Mouse (Mus musculus): ENCODE measurements around the gene Cx3cl1. TPM values are rescaled to one million over a fixed set of nuclear protein-coding genes. Genes with fewer than 3 reads are reported as not detected.
A peak's percentile ranks its signal among the peaks of the same experiment; 100 is the strongest.

The Cx3cl1 gene
- polyA plus RNA-seq, 1 experiment from 2014 or later, result 15.8 TPM

DNA sequence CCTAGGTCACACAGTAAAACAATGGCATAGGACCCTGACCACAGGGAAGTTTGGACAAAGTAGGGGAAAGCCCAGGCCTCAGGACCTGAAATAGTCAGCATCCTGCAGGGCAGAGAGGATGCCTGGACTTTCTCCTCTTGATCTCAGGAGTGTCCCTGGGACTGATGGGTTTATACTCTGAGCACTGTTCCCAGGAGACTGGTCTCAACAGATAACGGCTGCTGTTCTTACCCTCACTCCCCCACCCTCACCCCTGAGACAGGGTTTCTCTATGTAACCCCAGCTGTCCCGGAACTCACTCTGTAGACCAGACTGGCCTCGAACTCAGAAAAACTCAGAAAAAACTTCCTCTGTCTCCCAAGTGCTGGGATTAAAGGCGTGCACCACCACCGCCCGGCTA, 36.6 kb downstream of the Cx3cl1 start:
- 81% methylated on average over 6 of the region's 6 CpGs for WGBS
- no peak overlapping the region for H3K4me2 ChIP-seq
- H3K9ac ChIP-seq, result no peak overlapping the region
- H3K4me1 ChIP-seq (replicated peaks), result peaks cover 16% of the 10 kb centered on the region
- no peak for ATAC-seq (ENCODE audit: low FRiP score)
- H3K36me3 ChIP-seq, result no peaks in the 10 kb centered on the region
- no peak overlapping the region for H3K27ac ChIP-seq
- H3K4me3 ChIP-seq, result no peak overlapping the region
- no peaks in the 10 kb centered on the region for H3K9me3 ChIP-seq
- no peaks in the 10 kb centered on the region for H3K27me3 ChIP-seq

DNA sequence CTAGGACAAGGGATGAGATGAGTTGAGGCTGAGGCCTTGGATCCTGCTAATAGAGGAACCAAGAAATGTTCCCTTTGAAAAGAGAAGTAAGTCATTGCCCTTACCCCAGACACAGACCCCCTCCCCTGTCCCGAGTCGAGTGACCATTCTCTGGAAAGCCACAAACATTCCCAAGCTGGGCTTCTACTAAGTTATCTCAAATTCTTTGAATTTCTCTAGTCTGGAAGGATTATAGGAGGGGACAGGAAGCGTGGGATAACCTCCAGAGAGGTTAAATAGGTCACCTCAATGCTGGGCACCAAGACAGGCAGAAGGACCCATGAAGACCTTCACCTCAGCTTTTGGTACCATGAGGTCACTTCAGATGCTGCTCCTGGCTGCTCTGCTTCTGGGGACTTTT, 38.3 kb downstream of the Cx3cl1 start, which contains the start of gene Ccl17:
TSS of gene Ccl17 (plus strand) at position 301 of the 400 bp plus-strand sequence.
- H3K4me3 ChIP-seq, result no peak within 1 kb of the TSS
- no peak within 1 kb of the TSS for H3K4me2 ChIP-seq
- ATAC-seq (ENCODE audit: low FRiP score), result no peak
- H3K4me1 ChIP-seq (replicated peaks), result peaks cover 16% of the 10 kb centered on the region
- no peaks in the 10 kb centered on the region for H3K9me3 ChIP-seq
- H3K27me3 ChIP-seq, result no peaks in the 10 kb centered on the region
- no peak within 1 kb of the TSS for H3K9ac ChIP-seq
- H3K27ac ChIP-seq, result no peak within 1 kb of the TSS
- 74% methylated on average over 3 of the region's 3 CpGs for WGBS
- H3K36me3 ChIP-seq, result no peaks in the 10 kb centered on the region

DNA sequence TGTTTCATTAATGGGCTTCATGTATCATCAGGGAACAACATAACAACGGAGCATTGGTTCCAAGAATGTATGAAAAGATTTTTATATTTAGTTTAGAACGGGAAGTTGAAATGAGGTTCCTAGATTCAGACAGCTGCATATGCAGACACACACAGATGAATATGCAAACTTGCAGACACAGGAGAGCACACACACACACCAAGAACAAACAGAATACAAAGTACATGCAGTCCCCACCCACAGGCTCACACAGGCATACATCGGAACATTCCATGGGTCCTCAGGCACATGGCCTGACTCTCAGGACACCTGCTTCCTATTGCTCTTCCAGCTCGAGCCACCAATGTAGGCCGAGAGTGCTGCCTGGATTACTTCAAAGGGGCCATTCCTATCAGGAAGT, 39.0 kb downstream of the Cx3cl1 start:
- Histone ChIP-seq H3K4me3 (no peak overlapping the region), H3K4me1 (replicated peaks) (peaks cover 16% of the 10 kb centered on the region), H3K36me3 (no peaks in the 10 kb centered on the region), H3K9me3 (no peaks in the 10 kb centered on the region), H3K4me2 (no peak overlapping the region), H3K9ac (no peak overlapping the region), H3K27ac (no peak overlapping the region), H3K27me3 (no peaks in the 10 kb centered on the region)
- 85% methylated on average over 5 of the region's 5 CpGs for WGBS
- ATAC-seq (ENCODE audit: low FRiP score), result no peak

DNA sequence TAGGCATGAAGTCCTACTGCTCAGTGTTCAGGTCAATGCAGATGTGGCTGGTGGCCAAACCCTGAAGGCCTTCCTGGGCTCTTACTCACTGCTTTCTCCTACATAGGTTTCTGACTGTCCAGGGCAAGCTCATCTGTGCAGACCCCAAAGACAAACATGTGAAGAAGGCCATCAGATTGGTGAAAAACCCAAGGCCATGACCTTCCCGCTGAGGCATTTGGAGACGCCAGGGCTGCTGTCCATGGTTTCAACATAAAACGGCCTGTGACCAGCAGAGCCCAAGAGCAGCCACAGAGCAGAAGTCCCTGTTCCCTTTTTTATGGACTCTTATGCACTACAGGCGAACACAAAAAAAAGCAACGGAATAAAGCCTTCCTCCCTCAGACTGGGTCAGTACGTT, 39.8 kb downstream of the Cx3cl1 start:
- Histone ChIP-seq H3K27ac (no peak overlapping the region), H3K4me3 (no peak overlapping the region), H3K4me2 (no peak overlapping the region), H3K9me3 (no peaks in the 10 kb centered on the region), H3K9ac (peak overlapping the region; percentile 55), H3K36me3 (no peaks in the 10 kb centered on the region), H3K27me3 (no peaks in the 10 kb centered on the region), H3K4me1 (replicated peaks) (peaks cover 14% of the 10 kb centered on the region)
- 78% methylated on average over 6 of the region's 6 CpGs for WGBS
- no peak for ATAC-seq (ENCODE audit: low FRiP score)

DNA sequence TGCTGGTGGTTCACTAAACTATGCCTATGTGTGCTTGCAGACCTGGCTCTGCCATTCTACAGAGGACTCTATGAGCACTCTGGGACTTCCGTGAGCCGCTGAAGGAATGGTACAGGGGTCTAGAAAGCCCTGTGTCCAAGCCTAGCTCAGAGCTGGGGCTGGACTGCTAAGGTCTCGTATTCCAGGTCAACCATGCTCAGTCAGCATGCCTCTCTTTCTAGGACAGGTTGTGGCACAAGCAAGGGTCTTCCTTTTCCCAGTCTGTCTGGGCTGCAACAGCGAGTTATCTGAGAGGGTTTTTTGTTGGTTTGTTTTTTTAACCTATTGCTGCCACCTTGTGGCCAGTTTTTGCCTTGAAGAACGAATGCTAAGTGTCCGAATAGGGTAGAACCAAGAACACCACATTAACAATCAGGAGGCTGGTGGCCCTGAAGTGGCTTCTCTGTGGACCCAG, 40.9 kb downstream of the Cx3cl1 start:
- 32% methylated on average over 6 of the region's 6 CpGs for WGBS
- peak; percentile 65 for ATAC-seq (ENCODE audit: low FRiP score)
- peak overlapping the region; percentile 55; the same call in 1 of the 2 replicates for H3K9ac ChIP-seq

DNA sequence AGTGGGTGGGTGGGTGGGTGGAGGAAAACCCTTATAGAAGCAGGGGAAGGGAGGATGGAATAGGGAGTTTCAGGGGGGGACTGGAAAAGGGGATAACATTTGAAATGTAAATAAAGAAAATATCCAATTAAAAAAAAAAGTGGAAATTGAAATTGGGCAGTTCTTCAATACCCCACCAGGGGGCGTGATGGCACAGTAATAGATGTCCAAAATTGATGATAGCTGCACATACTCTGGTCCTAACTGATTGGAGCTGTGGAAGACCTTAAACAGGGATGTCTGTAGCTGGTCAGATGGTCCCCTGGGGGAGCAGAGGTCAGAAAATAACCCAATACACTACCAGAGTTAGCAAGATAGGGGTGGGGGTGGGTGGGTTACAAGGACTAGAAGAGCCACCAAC, 42.7 kb downstream of the Cx3cl1 start:
- no peak for ATAC-seq (ENCODE audit: low FRiP score)
- Histone ChIP-seq H3K36me3 (0 out of 2 replicates have a peak, but pooled peaks cover 2% of the 10 kb centered on the region), H3K9me3 (no peaks in the 10 kb centered on the region), H3K27me3 (no peaks in the 10 kb centered on the region), H3K4me1 (replicated peaks) (peaks cover 4% of the 10 kb centered on the region), H3K4me2 (no peak overlapping the region), H3K27ac (no peak overlapping the region), H3K9ac (no peak overlapping the region), H3K4me3 (no peak overlapping the region)
- 0% methylated on average over 1 of the region's 1 CpGs for WGBS

More for the DNA sequence above, 40.9 kb downstream of the Cx3cl1 start:
- Histone ChIP-seq H3K27me3 (no peaks in the 10 kb centered on the region), H3K27ac (peak overlapping the region; percentile 55), H3K4me2 (peak overlapping the region; percentile 42), H3K36me3 (no peaks in the 10 kb centered on the region), H3K4me1 (replicated peaks) (peaks cover 5% of the 10 kb centered on the region), H3K4me3 (no peak overlapping the region), H3K9me3 (no peaks in the 10 kb centered on the region)

DNA sequence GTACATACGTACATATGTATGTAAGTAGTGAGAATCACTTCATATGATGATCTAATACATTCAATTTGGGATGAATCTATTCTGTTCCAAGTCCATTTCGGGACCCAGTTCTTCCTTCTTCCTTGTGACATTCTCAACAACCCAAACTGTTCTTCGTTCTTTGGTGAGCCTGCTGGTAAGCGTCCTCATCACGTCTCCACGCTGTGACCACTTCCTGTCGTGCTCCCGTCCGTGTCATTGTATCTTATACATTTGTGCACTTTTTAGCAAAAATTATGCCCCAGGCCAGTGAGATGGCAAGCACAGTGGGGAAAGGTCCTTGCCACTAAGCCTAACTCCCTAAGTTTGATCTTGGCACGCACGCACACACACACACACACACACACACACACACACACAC, 46.1 kb downstream of the Cx3cl1 start:
- Histone ChIP-seq H3K4me1 (replicated peaks) (no peaks in the 10 kb centered on the region), H3K27me3 (no peaks in the 10 kb centered on the region), H3K4me2 (no peak overlapping the region), H3K9ac (no peak overlapping the region), H3K9me3 (no peaks in the 10 kb centered on the region), H3K4me3 (no peak overlapping the region), H3K27ac (no peak overlapping the region), H3K36me3 (peaks cover 29% of the 10 kb centered on the region)
- no peak for ATAC-seq (ENCODE audit: low FRiP score)
- WGBS, result 92% methylated on average over 11 of the region's 11 CpGs

DNA sequence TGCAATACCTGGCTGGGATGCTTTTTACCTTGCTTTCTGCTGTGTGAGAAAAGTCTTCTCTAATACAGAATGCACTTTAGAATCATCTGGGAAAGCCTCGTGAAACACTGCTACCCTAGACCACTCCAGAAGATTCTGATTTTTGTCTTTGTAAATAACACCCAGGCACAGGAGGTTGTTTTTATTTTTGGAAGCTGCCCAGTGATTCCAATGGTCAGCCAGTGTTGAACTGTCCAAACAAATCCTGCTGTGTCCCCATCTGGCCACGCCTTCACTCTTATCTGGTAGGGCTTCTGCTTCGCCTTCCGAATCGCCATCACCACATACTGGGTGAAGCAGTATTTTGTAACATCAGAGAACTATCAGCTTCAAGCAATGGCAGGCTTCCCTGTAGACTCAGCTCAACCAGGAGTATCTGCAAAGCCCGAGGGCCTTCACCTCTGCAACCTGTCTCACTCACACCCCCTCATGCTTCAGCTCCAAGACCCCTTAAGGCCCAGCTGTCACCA, 47.9 kb downstream of the Cx3cl1 start:
- Histone ChIP-seq H3K9ac (no peak overlapping the region), H3K9me3 (no peaks in the 10 kb centered on the region), H3K27me3 (no peaks in the 10 kb centered on the region), H3K27ac (no peak overlapping the region), H3K4me3 (no peak overlapping the region), H3K4me2 (no peak overlapping the region), H3K4me1 (replicated peaks) (no peaks in the 10 kb centered on the region), H3K36me3 (peaks cover 46% of the 10 kb centered on the region)
- ATAC-seq (ENCODE audit: low FRiP score), result no peak
- 85% methylated on average over 6 of the region's 6 CpGs for WGBS

DNA sequence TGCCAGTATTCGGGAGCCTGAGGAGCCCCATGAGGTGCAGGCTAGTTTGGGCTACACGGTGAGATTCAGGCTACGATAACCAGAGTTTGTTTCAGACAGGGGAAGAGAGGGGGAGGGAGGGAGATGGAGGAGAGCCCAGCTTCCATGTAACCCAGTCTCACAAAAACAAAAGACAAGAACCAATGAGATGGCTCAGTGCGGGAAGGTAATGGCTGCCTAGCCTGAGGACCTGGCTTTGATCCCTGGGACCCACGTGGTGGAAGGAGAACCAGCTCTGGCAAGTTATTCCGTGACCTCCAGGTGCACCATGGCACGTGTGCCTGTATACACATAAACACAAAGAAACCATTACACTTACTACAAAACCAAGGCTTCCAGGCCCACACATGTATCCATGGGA, 48.7 kb downstream of the Cx3cl1 start:
- H3K9ac ChIP-seq, result no peak overlapping the region
- no peak overlapping the region for H3K4me3 ChIP-seq
- H3K27ac ChIP-seq, result no peak overlapping the region
- no peaks in the 10 kb centered on the region for H3K27me3 ChIP-seq
- H3K4me1 ChIP-seq (replicated peaks), result no peaks in the 10 kb centered on the region
- H3K36me3 ChIP-seq, result peaks cover 53% of the 10 kb centered on the region
- WGBS, result 91% methylated on average over 7 of the region's 7 CpGs
- H3K9me3 ChIP-seq, result no peaks in the 10 kb centered on the region
- no peak overlapping the region for H3K4me2 ChIP-seq
- ATAC-seq (ENCODE audit: low FRiP score), result no peak

DNA sequence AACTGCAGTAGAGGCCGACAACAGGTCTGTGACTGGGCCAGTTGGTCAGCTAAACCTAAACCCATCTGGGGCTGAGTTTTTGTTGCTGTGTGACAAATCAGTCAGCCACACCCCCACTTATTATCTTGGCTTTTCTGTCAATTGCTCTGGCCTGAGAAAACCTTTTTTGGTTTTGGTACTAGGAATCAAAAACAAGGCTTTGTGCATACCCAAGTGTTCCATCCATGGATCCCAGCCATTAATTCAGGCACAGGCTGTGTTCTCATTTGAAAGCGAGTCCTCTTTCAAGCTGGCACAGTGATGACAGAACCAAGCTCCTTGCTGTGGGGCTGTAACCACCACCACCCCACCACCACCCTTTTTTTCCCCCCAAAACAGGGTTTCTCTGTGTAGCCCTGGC, 49.6 kb downstream of the Cx3cl1 start:
- Histone ChIP-seq H3K9me3 (no peaks in the 10 kb centered on the region), H3K9ac (no peak overlapping the region), H3K27me3 (no peaks in the 10 kb centered on the region), H3K4me1 (replicated peaks) (no peaks in the 10 kb centered on the region), H3K27ac (no peak overlapping the region), H3K36me3 (peaks cover 60% of the 10 kb centered on the region), H3K4me2 (no peak overlapping the region), H3K4me3 (no peak overlapping the region)
- WGBS, result 89% methylated on average over 2 of the region's 2 CpGs
- no peak for ATAC-seq (ENCODE audit: low FRiP score)

DNA sequence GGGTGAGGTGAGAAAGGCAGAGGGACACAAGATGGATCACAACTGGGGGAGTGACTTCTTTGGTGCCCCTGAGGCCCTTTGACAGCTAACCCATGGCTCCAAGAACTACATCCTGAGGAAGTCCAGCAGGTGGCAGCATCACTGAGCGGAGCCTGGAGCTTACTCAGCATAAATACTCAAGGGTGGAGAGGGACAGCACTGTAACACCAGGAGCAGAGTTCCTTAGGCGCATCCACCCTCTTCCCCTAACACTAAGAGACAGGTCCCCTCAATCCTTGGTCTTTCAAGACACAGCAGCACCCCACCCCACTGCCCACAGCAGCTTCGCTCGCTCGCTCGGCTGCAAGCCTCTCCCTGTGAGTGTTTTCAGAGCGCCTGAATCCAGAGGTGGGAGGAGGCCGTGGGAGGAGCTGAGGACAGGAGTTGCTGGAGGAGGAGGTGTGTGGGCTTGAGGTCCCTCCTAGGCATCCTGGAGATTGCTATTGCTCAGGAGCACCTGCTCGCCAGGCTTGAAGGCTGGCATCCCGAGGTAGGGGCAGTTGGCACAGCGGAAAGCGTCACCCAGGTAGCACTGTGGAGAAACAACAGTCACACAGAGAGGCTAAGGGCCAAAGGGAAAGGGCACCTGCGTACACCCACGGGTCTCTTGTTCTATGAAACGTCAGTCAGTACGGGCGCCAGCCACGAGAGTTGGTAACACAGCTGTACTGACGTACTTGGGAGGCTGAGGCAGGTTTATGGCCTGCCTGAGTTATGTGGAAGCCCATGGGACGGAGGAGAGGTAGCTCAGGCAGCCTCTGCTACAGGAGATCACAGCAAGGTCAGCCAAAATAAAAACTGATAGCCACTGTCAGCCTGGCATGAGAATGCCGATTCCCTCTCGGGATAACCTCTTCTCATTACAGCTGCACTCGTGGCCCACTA, 51.1 kb downstream of the Cx3cl1 start:
- peak; percentile 46 for ATAC-seq (ENCODE audit: low FRiP score)
- no peak overlapping the region for H3K27ac ChIP-seq
- H3K9ac ChIP-seq, result no peak overlapping the region
- H3K4me2 ChIP-seq, result no peak overlapping the region
- no peaks in the 10 kb centered on the region for H3K4me1 ChIP-seq (replicated peaks)
- H3K4me3 ChIP-seq, result no peak overlapping the region
- no peaks in the 10 kb centered on the region for H3K9me3 ChIP-seq
- peaks cover 72% of the 10 kb centered on the region for H3K36me3 ChIP-seq
- no peaks in the 10 kb centered on the region for H3K27me3 ChIP-seq
- WGBS, result 85% methylated on average over 23 of the region's 23 CpGs

DNA sequence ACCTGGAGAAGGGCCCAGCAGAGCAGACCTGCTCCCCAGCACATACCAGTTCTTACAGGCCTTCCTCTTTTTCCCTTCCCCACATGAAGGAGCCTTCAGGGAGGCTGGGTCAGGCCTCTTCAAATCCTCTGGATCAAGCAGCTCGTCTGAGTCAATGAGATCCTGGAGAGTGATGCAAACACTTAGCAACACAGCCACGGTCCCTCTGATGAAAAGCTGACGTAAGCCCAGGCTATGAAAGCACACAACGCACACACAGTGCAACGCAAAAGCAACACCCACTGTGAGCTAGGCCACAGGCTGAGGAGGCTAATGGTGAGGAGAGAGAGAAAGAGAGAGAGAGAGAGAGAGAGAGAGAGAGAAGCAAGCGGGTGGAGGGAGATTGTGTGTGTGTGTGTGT, 53.4 kb downstream of the Cx3cl1 start:
- WGBS, result 89% methylated on average over 6 of the region's 6 CpGs
- no peak overlapping the region for H3K27ac ChIP-seq
- H3K4me2 ChIP-seq, result no peak overlapping the region
- H3K4me3 ChIP-seq, result no peak overlapping the region
- no peaks in the 10 kb centered on the region for H3K27me3 ChIP-seq
- H3K9me3 ChIP-seq, result no peaks in the 10 kb centered on the region
- peaks cover 91% of the 10 kb centered on the region for H3K36me3 ChIP-seq
- H3K9ac ChIP-seq, result no peak overlapping the region
- no peaks in the 10 kb centered on the region for H3K4me1 ChIP-seq (replicated peaks)
- no peak for ATAC-seq (ENCODE audit: low FRiP score)

DNA sequence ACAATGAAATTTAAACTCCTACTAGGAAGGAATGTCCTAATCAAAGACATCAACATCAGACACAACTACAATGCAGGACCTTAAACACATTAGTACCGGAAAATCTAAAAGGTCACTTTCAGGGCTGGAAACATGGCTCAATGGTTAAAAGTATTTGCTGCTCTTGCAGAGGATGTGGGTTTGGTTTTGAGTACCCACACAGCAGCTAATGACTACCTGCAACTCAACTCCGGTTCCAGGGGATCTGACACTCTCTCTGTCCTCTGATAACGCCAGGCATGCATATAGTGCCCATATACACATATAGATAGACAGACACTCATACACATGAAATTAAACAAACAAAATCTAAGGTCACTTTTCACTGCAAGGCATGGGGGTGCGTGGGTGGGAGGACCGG, 54.4 kb downstream of the Cx3cl1 start:
- WGBS, result 94% methylated on average over 5 of the region's 5 CpGs
- H3K27me3 ChIP-seq, result no peaks in the 10 kb centered on the region
- no peak overlapping the region for H3K27ac ChIP-seq
- H3K4me3 ChIP-seq, result no peak overlapping the region
- H3K4me1 ChIP-seq (replicated peaks), result no peaks in the 10 kb centered on the region
- no peak overlapping the region for H3K4me2 ChIP-seq
- no peak for ATAC-seq (ENCODE audit: low FRiP score)
- peaks cover 90% of the 10 kb centered on the region for H3K36me3 ChIP-seq
- H3K9me3 ChIP-seq, result no peaks in the 10 kb centered on the region
- H3K9ac ChIP-seq, result no peak overlapping the region
